Mouse (Mus musculus): Measurements from ENCODE around the gene Ulk2. TPM values are rescaled to one million over a fixed set of nuclear protein-coding genes. Genes with fewer than 3 reads are reported as not detected.

The Ulk2 gene
- 23.0 and 25.2 TPM in 2 replicates for total RNA-seq (2014; fragmentation: Nextera tagmentation)
- 16.7 and 18.6 TPM in 2 replicates for total RNA-seq (2017)
- polyA plus RNA-seq (2012): 2.8 TPM in 2 replicates

DNA sequence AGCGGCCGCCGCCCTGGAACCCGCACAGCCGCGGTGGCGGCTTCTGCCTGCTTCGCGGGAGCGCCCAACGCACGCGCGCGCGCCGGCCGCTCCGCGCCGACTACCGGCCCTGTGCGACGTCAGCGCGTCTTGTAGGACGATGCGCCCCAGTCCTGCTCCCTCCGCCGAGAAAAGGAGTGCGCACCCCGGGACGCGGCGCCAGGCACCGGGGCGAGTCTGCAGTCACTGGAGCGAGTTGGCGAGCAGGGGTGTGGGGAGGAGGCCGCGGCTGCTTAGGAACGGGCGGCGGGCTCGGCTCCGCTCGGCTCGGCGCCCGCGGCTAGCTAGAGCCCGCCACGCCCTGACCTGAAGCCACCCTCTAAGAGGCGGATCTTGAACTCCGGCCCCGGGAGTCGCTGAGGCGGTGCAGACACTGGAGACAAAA lies at the start of gene Ulk2:
Gene Ulk2 (minus strand): TSS at position 86 of the 424 bp plus-strand sequence.
- no peaks in the 10 kb centered on the region for H3K9me3 ChIP-seq (replicated peaks)
- H3K4me3 ChIP-seq (ENCODE audit: low read depth, low read length): peak within 1 kb of the TSS; percentile 82
- DNase-seq (ENCODE audit: low spot score) (peak; percentile 80), ATAC-seq (ENCODE audit: extremely low read depth, insufficient number of reproducible peaks, low FRiP score, poor library complexity, severe bottlenecking) (no peak; the same call in 1 of the 2 replicates)
- H3K4me1 ChIP-seq (ENCODE audit: insufficient read depth, low read depth, low read length): peaks cover 13% of the 10 kb centered on the region
- H3K27me3 ChIP-seq (ENCODE audit: insufficient read depth, low read length): no peaks in the 10 kb centered on the region
- TF ChIP-seq GATA2 (IDR thresholded peaks at IDR 0.05; ENCODE audit: borderline replicate concordance, low read depth, low read length) (no peak), GATA1 (IDR thresholded peaks at IDR 0.05; ENCODE audit: borderline replicate concordance, low read length) (no peak), POLR2AphosphoS5 (IDR thresholded peaks at IDR 0.05; ENCODE audit: insufficient replicate concordance, low read depth, low read length) (no peak), CTCF (IDR thresholded peaks at IDR 0.05; ENCODE audit: low read depth, low read length) (no peak), TAL1 (conservative IDR thresholded peaks at IDR 0.05; ENCODE audit: low read depth, low read length) (no peak)
- H3K36me3 ChIP-seq (replicated peaks): peaks cover 7% of the 10 kb centered on the region

DNA sequence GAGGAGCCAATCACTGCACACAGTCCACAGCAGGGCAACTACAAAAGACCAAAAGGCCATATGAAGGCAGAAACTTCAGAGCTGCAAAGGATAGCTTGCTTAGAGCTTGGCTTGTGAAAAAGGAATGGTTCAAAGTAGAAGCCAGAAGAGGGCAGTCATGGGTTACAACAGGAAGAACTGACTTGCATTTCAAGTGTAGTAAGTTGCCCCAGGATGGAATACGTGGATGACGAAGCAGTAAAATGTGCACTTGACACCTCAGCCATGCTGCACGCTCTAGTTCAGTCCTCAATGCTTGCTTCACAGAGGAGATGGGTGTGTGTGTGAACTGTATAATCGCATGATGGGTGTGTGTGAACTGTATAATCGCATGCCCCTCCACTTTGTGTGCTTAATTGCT lies 27.3 kb upstream of the Ulk2 start:
- no peak overlapping the region for H3K4me3 ChIP-seq (ENCODE audit: low read depth, low read length)
- no peak for ATAC-seq (ENCODE audit: extremely low read depth, insufficient number of reproducible peaks, low FRiP score, poor library complexity, severe bottlenecking)
- TF ChIP-seq CTCF (IDR thresholded peaks at IDR 0.05; ENCODE audit: low read depth, low read length): no peak
- H3K27me3 ChIP-seq (ENCODE audit: insufficient read depth, low read length): no peaks in the 10 kb centered on the region
- H3K4me1 ChIP-seq (ENCODE audit: insufficient read depth, low read depth, low read length): no peaks in the 10 kb centered on the region
- H3K36me3 ChIP-seq (replicated peaks): peaks cover 90% of the 10 kb centered on the region
- no peaks in the 10 kb centered on the region for H3K9me3 ChIP-seq (replicated peaks)
- DNase-seq (ENCODE audit: low spot score): no peak

DNA sequence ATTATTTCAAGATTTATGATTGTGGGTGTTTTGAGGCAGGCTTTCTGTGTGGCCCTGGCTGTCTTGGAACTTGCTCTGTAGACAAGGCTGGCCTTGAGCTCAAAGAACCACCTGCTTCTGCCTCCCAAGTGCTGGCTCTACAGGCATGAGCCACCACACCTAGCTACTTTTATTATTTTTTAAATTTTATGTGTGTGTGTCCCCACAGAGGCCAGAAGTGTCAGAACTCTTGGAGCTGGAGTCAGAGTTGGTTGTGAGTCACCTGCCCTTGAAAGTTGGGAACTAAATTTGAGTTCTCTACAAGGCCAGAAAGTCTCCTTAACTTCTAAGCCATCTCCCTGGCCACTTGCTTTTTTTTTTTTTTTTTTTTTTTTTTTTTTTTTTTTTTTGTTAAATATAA lies 25.0 kb upstream of the Ulk2 start:
- ATAC-seq (ENCODE audit: extremely low read depth, insufficient number of reproducible peaks, low FRiP score, poor library complexity, severe bottlenecking): no peak
- TF ChIP-seq GATA2 (IDR thresholded peaks at IDR 0.05; ENCODE audit: borderline replicate concordance, low read depth, low read length) (no peak), GATA1 (IDR thresholded peaks at IDR 0.05; ENCODE audit: borderline replicate concordance, low read length) (no peak), POLR2AphosphoS5 (IDR thresholded peaks at IDR 0.05; ENCODE audit: insufficient replicate concordance, low read depth, low read length) (no peak), TAL1 (conservative IDR thresholded peaks at IDR 0.05; ENCODE audit: low read depth, low read length) (no peak), CTCF (IDR thresholded peaks at IDR 0.05; ENCODE audit: low read depth, low read length) (no peak)

DNA sequence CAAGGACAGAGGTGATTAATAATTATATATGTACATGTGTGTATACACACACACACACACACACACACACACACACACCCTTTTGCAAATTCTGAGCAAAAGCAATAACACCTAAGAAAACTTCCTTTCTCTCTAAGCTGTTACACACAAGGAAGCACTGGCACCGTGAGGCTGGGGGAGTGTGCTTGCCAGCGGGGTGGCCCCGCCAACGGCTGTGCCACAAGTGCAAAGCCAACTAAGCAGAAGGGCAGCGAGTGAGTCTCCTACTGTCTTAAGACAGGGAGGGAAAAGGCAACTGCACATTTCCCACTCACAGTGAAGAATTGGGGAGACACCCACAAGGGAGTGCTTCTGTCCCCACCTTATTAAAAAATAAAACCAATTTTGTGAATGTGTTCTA lies 17.0 kb upstream of the Ulk2 start:
- Histone ChIP-seq H3K4me3 (ENCODE audit: low read depth, low read length) (no peak overlapping the region), H3K27me3 (ENCODE audit: insufficient read depth, low read length) (no peaks in the 10 kb centered on the region), H3K4me1 (ENCODE audit: insufficient read depth, low read depth, low read length) (no peaks in the 10 kb centered on the region), H3K9me3 (replicated peaks) (no peaks in the 10 kb centered on the region), H3K36me3 (replicated peaks) (peaks cover 84% of the 10 kb centered on the region)
- TF ChIP-seq GATA2 (IDR thresholded peaks at IDR 0.05; ENCODE audit: borderline replicate concordance, low read depth, low read length) (no peak), POLR2AphosphoS5 (IDR thresholded peaks at IDR 0.05; ENCODE audit: insufficient replicate concordance, low read depth, low read length) (no peak), GATA1 (IDR thresholded peaks at IDR 0.05; ENCODE audit: borderline replicate concordance, low read length) (no peak), CTCF (IDR thresholded peaks at IDR 0.05; ENCODE audit: low read depth, low read length) (no peak)
- DNase-seq (ENCODE audit: low spot score) (no peak), ATAC-seq (ENCODE audit: extremely low read depth, insufficient number of reproducible peaks, low FRiP score, poor library complexity, severe bottlenecking) (no peak)

More for the DNA sequence above, 25.0 kb upstream of the Ulk2 start:
- H3K27me3 ChIP-seq (ENCODE audit: insufficient read depth, low read length): no peaks in the 10 kb centered on the region
- H3K4me1 ChIP-seq (ENCODE audit: insufficient read depth, low read depth, low read length): no peaks in the 10 kb centered on the region
- no peak for DNase-seq (ENCODE audit: low spot score)
- H3K9me3 ChIP-seq (replicated peaks): no peaks in the 10 kb centered on the region
- H3K36me3 ChIP-seq (replicated peaks): peaks cover 88% of the 10 kb centered on the region
- no peak overlapping the region for H3K4me3 ChIP-seq (ENCODE audit: low read depth, low read length)

GRCm38 (mm10) chr11:61866856-61867255 lies 12.0 kb upstream of the Ulk2 start:
- no peaks in the 10 kb centered on the region for H3K9me3 ChIP-seq (replicated peaks)
- DNase-seq (ENCODE audit: low spot score) (no peak), ATAC-seq (ENCODE audit: extremely low read depth, insufficient number of reproducible peaks, low FRiP score, poor library complexity, severe bottlenecking) (no peak)
- H3K4me1 ChIP-seq (ENCODE audit: insufficient read depth, low read depth, low read length): no peaks in the 10 kb centered on the region
- H3K36me3 ChIP-seq (replicated peaks): peaks cover 75% of the 10 kb centered on the region
- H3K27me3 ChIP-seq (ENCODE audit: insufficient read depth, low read length): no peaks in the 10 kb centered on the region
- no peak overlapping the region for H3K4me3 ChIP-seq (ENCODE audit: low read depth, low read length)
- TF ChIP-seq CTCF (IDR thresholded peaks at IDR 0.05; ENCODE audit: low read depth, low read length): no peak
- TF ChIP-seq POLR2AphosphoS5 (IDR thresholded peaks at IDR 0.05; ENCODE audit: insufficient replicate concordance, low read depth, low read length): no peak
- no peak for TF ChIP-seq GATA1 (IDR thresholded peaks at IDR 0.05; ENCODE audit: borderline replicate concordance, low read length)
- no peak for TF ChIP-seq TAL1 (conservative IDR thresholded peaks at IDR 0.05; ENCODE audit: low read depth, low read length)
- no peak for TF ChIP-seq GATA2 (IDR thresholded peaks at IDR 0.05; ENCODE audit: borderline replicate concordance, low read depth, low read length)

DNA sequence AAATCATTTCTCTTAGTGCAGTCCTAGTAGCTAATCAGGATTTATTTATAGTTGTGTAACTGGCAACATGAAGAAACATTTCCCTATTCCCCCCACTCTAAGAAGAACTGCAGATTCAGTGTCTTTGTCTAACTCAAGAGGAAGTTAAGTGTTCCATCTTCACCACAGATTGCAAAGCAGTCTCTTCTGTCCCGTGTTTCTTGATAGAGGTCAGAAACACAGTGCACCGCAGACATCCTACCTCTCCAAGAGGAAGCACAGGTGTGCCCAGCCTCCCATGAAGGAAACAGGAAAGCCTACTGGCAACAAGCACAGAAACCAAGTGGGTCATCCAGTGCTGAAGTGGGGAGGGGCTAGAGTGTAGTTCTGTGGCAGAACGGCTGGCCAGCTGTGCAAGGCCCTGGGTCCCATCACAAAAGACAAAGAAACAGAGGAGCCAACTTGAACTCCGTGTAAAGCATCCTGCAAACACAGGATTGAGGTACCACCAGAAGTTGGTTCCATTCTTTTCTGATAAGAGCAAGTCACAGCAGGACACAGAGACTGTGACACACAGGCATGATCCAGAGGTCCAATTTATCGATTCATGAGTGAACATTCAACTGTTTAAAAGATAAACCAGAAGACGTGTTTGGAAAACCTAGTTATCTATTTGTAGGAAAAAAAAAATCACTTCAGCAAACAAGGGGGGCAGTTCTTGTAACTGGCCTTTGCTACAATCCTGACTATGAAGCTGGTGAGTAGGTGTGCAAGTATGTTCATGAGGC lies 7.1 kb upstream of the Ulk2 start:
- Histone ChIP-seq H3K27me3 (ENCODE audit: insufficient read depth, low read length) (no peaks in the 10 kb centered on the region), H3K4me1 (ENCODE audit: insufficient read depth, low read depth, low read length) (no peaks in the 10 kb centered on the region)
- ATAC-seq (ENCODE audit: extremely low read depth, insufficient number of reproducible peaks, low FRiP score, poor library complexity, severe bottlenecking): no peak

More for the DNA sequence above, 7.1 kb upstream of the Ulk2 start:
- DNase-seq (ENCODE audit: low spot score): no peak
- no peak for TF ChIP-seq POLR2AphosphoS5 (IDR thresholded peaks at IDR 0.05; ENCODE audit: insufficient replicate concordance, low read depth, low read length)
- no peak for TF ChIP-seq GATA2 (IDR thresholded peaks at IDR 0.05; ENCODE audit: borderline replicate concordance, low read depth, low read length)
- no peak for TF ChIP-seq TAL1 (conservative IDR thresholded peaks at IDR 0.05; ENCODE audit: low read depth, low read length)
- no peak for TF ChIP-seq CTCF (IDR thresholded peaks at IDR 0.05; ENCODE audit: low read depth, low read length)
- no peak for TF ChIP-seq GATA1 (IDR thresholded peaks at IDR 0.05; ENCODE audit: borderline replicate concordance, low read length)
- no peaks in the 10 kb centered on the region for H3K9me3 ChIP-seq (replicated peaks)
- peaks cover 33% of the 10 kb centered on the region for H3K36me3 ChIP-seq (replicated peaks)
- no peak overlapping the region for H3K4me3 ChIP-seq (ENCODE audit: low read depth, low read length)
